Mouse (Mus musculus): ENCODE data around the gene Pgp.

GRCm38 (mm10) chr17:24424489-24424888 lies 45.7 kb upstream of the Pgp start:
- TF ChIP-seq CTCF (IDR thresholded peaks at IDR 0.05 in 2 of 3, conservative IDR thresholded peaks at IDR 0.05 in 1 of 3; ENCODE audit: control insufficient read depth in 1 of 3, insufficient read depth in 1 of 3, low read depth in 2 of 3, low read length in 3 of 3, poor library complexity in 1 of 3, severe bottlenecking in 1 of 3) (no peak), ZNF384 (IDR thresholded peaks at IDR 0.05; ENCODE audit: low read depth, low read length) (no peak), POLR2A (IDR thresholded peaks at IDR 0.05; ENCODE audit: control insufficient read depth in 1 of 2, insufficient read depth in 1 of 2, low read depth in 1 of 2, low read length in 2 of 2, poor library complexity in 1 of 2) (no peak), NELFE (IDR thresholded peaks at IDR 0.05; ENCODE audit: low read depth, low read length) (no peak), E2F4 (IDR thresholded peaks at IDR 0.05; ENCODE audit: borderline replicate concordance, low read depth, low read length) (no peak), KAT2A (conservative IDR thresholded peaks at IDR 0.05; ENCODE audit: low read depth, low read length) (no peak), HCFC1 (IDR thresholded peaks at IDR 0.05; ENCODE audit: low read depth, low read length) (no peak), EP300 (IDR thresholded peaks at IDR 0.05; ENCODE audit: low read depth in 1 of 2, low read length in 2 of 2) (no peak)

All from MEL (cell line).